Mouse (Mus musculus) heart, embryonic 14.5 days (tissue): ENCODE measurements around the gene P2rx1. TPM values are rescaled to one million over a fixed set of nuclear protein-coding genes. Genes with fewer than 3 reads are reported as not detected.

Experiments
- ATAC-seq: fragments of 200-750 bp; cut with Nextera tagmentation; 2 replicates; pipeline ENCODE4 v1.8.0; 2017; ENCODE audit warnings: low read depth, moderate TSS enrichment; ENCODE audit not compliant: insufficient number of reproducible peaks, insufficient read depth, low FRiP score
- H3K27ac ChIP-seq, 2 experiments: fragments of 200-500 bp in 1 of 2; fragments of 300-500 bp in 1 of 2; sonication (generic) in 1 of 2; replicated peaks in 1 of 2; 2 replicates each; pipeline ENCODE4 v1.5.1; 2012 to 2014; ENCODE audit warnings: low read depth in 2 of 2, low read length in 2 of 2, control low read depth in 1 of 2, mild to moderate bottlenecking in 1 of 2, mixed read lengths in 1 of 2; ENCODE audit not compliant: control insufficient read depth in 1 of 2, insufficient read depth in 1 of 2
- H3K27me3 ChIP-seq: fragments of 300-500 bp; sonication (generic); 2 replicates; pipeline ENCODE4 v1.6.1; 2014; ENCODE audit warnings: mild to moderate bottlenecking, low read length, control low read depth; ENCODE audit not compliant: control insufficient read depth, insufficient read depth
- H3K36me3 ChIP-seq: fragments of 300-500 bp; sonication (generic); 2 replicates; pipeline ENCODE4 v1.6.1; 2014; ENCODE audit warnings: mild to moderate bottlenecking, control low read depth, low read length, mixed read lengths; ENCODE audit not compliant: control insufficient read depth, insufficient read depth
- H3K4me1 ChIP-seq, 2 experiments: fragments of 200-500 bp in 1 of 2; fragments of 300-500 bp in 1 of 2; sonication (generic) in 1 of 2; 2 replicates each; pipeline ENCODE4 v1.6.1; 2012 to 2014; ENCODE audit warnings: low read length in 2 of 2, control low read depth in 1 of 2, mixed read lengths in 1 of 2; ENCODE audit not compliant: control insufficient read depth in 2 of 2, insufficient read depth in 2 of 2
- H3K4me2 ChIP-seq: fragments of 300-500 bp; sonication (generic); 2 replicates; pipeline ENCODE4 v1.6.1; 2014; ENCODE audit warnings: mild to moderate bottlenecking, low read length
- H3K4me3 ChIP-seq, 2 experiments: fragments of 200-500 bp in 1 of 2; fragments of 300-500 bp in 1 of 2; sonication (generic) in 1 of 2; 2 replicates each; pipeline ENCODE4 v1.5.1; 2012 to 2014; ENCODE audit warnings: low read length in 2 of 2, mild to moderate bottlenecking in 2 of 2, control low read depth in 1 of 2, low read depth in 1 of 2, moderate library complexity in 1 of 2; ENCODE audit not compliant: control insufficient read depth in 1 of 2, insufficient read depth in 1 of 2
- H3K9ac ChIP-seq: fragments of 300-500 bp; sonication (generic); 2 replicates; pipeline ENCODE4 v1.6.1; 2014; ENCODE audit warnings: mild to moderate bottlenecking, low read length
- H3K9me3 ChIP-seq: fragments of 300-500 bp; sonication (generic); 2 replicates; pipeline ENCODE4 v1.6.1; 2016; ENCODE audit warnings: low read length, control low read depth; ENCODE audit not compliant: control insufficient read depth
- WGBS: fragments of 180-500 bp; shearing (Covaris S2); extraction: QIAGEN DNeasy Blood & Tissue Kit; methylation state at CpG from one replicate; pipeline ENCODE4 v1.1.7; 2014; 5-methylcytosine and 5-hydroxymethylcytosine counted together
- polyA plus RNA-seq: library from polyadenylated mRNA; unstranded; fragments of >200 nt; fragmentation: Nextera tagmentation; extraction: Ambion mirVana; gene quantifications from 2 replicates; pipeline ENCODE4 v1.2.1, GENCODE M21; 2014

P2rx1 gene
- polyA plus RNA-seq, 1 experiment from 2014 or later: 1.4 TPM

- peaks cover 28 to 29% of the 10 kb centered on the region in 2 experiments for H3K4me1 ChIP-seq
- H3K27ac ChIP-seq: no peak overlapping the region
- ATAC-seq: no peak
- no peaks in the 10 kb centered on the region for H3K27me3 ChIP-seq
- 36% methylated on average over 5 of the region's 5 CpGs for WGBS
- H3K4me2 ChIP-seq: no peak overlapping the region
- H3K9me3 ChIP-seq: no peaks in the 10 kb centered on the region
- H3K36me3 ChIP-seq: no peaks in the 10 kb centered on the region
- H3K4me3 ChIP-seq: no peak overlapping the region
- no peak overlapping the region for H3K9ac ChIP-seq
These were observed 11.1 kb upstream of the P2rx1 start for GRCm38 (mm10) chr11:72987807-72988206.

- Histone ChIP-seq H3K4me2 (no peak overlapping the region), H3K27ac (no peak overlapping the region), H3K27me3 (no peaks in the 10 kb centered on the region), H3K36me3 (no peaks in the 10 kb centered on the region), H3K9ac (no peak overlapping the region), H3K9me3 (no peaks in the 10 kb centered on the region), H3K4me3 (no peak overlapping the region), H3K4me1 (peaks cover 28 to 29% of the 10 kb centered on the region in 2 experiments)
- ATAC-seq: no peak
- WGBS: 77% methylated on average over 6 of the region's 6 CpGs
These were observed 9.9 kb upstream of the P2rx1 start for GRCm38 (mm10) chr11:72989044-72989443.

GRCm38 (mm10) chr11:72990688-72991087 lies 8.2 kb upstream of the P2rx1 start:
- no peak for ATAC-seq
- H3K9ac ChIP-seq: no peak overlapping the region
- peaks cover 28 to 29% of the 10 kb centered on the region in 2 experiments for H3K4me1 ChIP-seq
- H3K27me3 ChIP-seq: no peaks in the 10 kb centered on the region
- 76% methylated on average over 9 of the region's 9 CpGs for WGBS
- H3K9me3 ChIP-seq: no peaks in the 10 kb centered on the region
- no peak overlapping the region for H3K27ac ChIP-seq
- no peak overlapping the region for H3K4me2 ChIP-seq
- no peaks in the 10 kb centered on the region for H3K36me3 ChIP-seq
- H3K4me3 ChIP-seq: no peak overlapping the region

GRCm38 (mm10) chr11:72991961-72992360 lies 6.9 kb upstream of the P2rx1 start:
- WGBS: 50% methylated on average over 9 of the region's 9 CpGs
- ATAC-seq: no peak; the same call in 1 of the 2 replicates

GRCm38 (mm10) chr11:72996346-72996745 lies 2.6 kb upstream of the P2rx1 start:
- Histone ChIP-seq H3K4me3 (no peak overlapping the region), H3K9ac (no peak overlapping the region), H3K27me3 (no peaks in the 10 kb centered on the region), H3K9me3 (no peaks in the 10 kb centered on the region), H3K36me3 (no peaks in the 10 kb centered on the region), H3K27ac (no peak overlapping the region), H3K4me1 (peaks cover 31 to 34% of the 10 kb centered on the region in 2 experiments), H3K4me2 (no peak overlapping the region)
- no peak for ATAC-seq
- WGBS: 64% methylated on average over 6 of the region's 6 CpGs

More at GRCm38 (mm10) chr11:72991961-72992360, 6.9 kb upstream of the P2rx1 start:
- peaks cover 32 to 34% of the 10 kb centered on the region in 2 experiments for H3K4me1 ChIP-seq
- H3K36me3 ChIP-seq: no peaks in the 10 kb centered on the region
- H3K4me2 ChIP-seq: no peak overlapping the region
- H3K9ac ChIP-seq: no peak overlapping the region
- H3K27me3 ChIP-seq: no peaks in the 10 kb centered on the region
- H3K9me3 ChIP-seq: no peaks in the 10 kb centered on the region
- H3K27ac ChIP-seq: no peak overlapping the region
- H3K4me3 ChIP-seq: no peak overlapping the region

GRCm38 (mm10) chr11:72996781-72997180 lies 2.1 kb upstream of the P2rx1 start:
- H3K27me3 ChIP-seq: no peaks in the 10 kb centered on the region

GRCm38 (mm10) chr11:72997529-72998326 lies 1.2 kb upstream of the P2rx1 start:
- H3K9ac ChIP-seq: no peak overlapping the region
- H3K36me3 ChIP-seq: no peaks in the 10 kb centered on the region
- no peaks in the 10 kb centered on the region for H3K9me3 ChIP-seq
- ATAC-seq: 0 out of 2 replicates have a peak, but pooled peaks have one; percentile 19
- H3K4me1 ChIP-seq: peaks cover 22 to 25% of the 10 kb centered on the region in 2 experiments
- no peak overlapping the region for H3K4me2 ChIP-seq
- H3K27me3 ChIP-seq: no peaks in the 10 kb centered on the region
- no peak overlapping the region for H3K4me3 ChIP-seq
- H3K27ac ChIP-seq: no peak overlapping the region
- WGBS: 49% methylated on average over 13 of the region's 13 CpGs

More at GRCm38 (mm10) chr11:72996781-72997180, 2.1 kb upstream of the P2rx1 start:
- 94% methylated on average over 2 of the region's 2 CpGs for WGBS
- Histone ChIP-seq H3K36me3 (no peaks in the 10 kb centered on the region), H3K4me3 (no peak overlapping the region), H3K4me2 (no peak overlapping the region), H3K4me1 (peaks cover 28 to 32% of the 10 kb centered on the region in 2 experiments), H3K9ac (no peak overlapping the region), H3K27ac (no peak overlapping the region), H3K9me3 (no peaks in the 10 kb centered on the region)
- no peak for ATAC-seq
